Mouse (Mus musculus): ENCODE results near the gene Srcap.
A peak's percentile ranks its signal among the peaks of the same experiment; 100 is the strongest.
"Not testable (repeated sequence)": the region's sequence is repeated elsewhere in the genome, so short reads cannot be mapped to it uniquely, and the experiment has no call there.

The Srcap gene

GRCm38 (mm10) chr7:127511808-127512230, at the start of gene Srcap:
Srcap (plus strand) TSS chr7:127511983.
- peak; percentile 94 for DNase-seq (ENCODE audit: low read depth, low spot score)

GRCm38 (mm10) chr7:127465191-127465590, 46.6 kb upstream of the Srcap start:
- DNase-seq (ENCODE audit: low read depth, low spot score) = no peak

- not testable (repeated sequence) for DNase-seq (ENCODE audit: low read depth, low spot score)
Observed at GRCm38 (mm10) chr7:127465670-127466069, 46.1 kb upstream of the Srcap start.

GRCm38 (mm10) chr7:127466606-127467005, 45.2 kb upstream of the Srcap start:
- DNase-seq (ENCODE audit: low read depth, low spot score) = no peak

- no peak for DNase-seq (ENCODE audit: low read depth, low spot score)
Observed at GRCm38 (mm10) chr7:127470011-127470715, 41.6 kb upstream of the Srcap start.

- peak; percentile 99 for DNase-seq (ENCODE audit: low read depth, low spot score)
Observed at GRCm38 (mm10) chr7:127470743-127471645, 40.8 kb upstream of the Srcap start.

GRCm38 (mm10) chr7:127471646-127472010, 40.2 kb upstream of the Srcap start:
- DNase-seq (ENCODE audit: low read depth, low spot score) = no peak

- no peak for DNase-seq (ENCODE audit: low read depth, low spot score)
Observed at GRCm38 (mm10) chr7:127472060-127472459, 39.7 kb upstream of the Srcap start.

GRCm38 (mm10) chr7:127473705-127474104, 38.1 kb upstream of the Srcap start:
- DNase-seq (ENCODE audit: low read depth, low spot score) = no peak

- no peak for DNase-seq (ENCODE audit: low read depth, low spot score)
Observed at GRCm38 (mm10) chr7:127474378-127475070, 37.3 kb upstream of the Srcap start.

- no peak for DNase-seq (ENCODE audit: low read depth, low spot score)
Observed at GRCm38 (mm10) chr7:127475186-127475740, 36.5 kb upstream of the Srcap start.

- no peak for DNase-seq (ENCODE audit: low read depth, low spot score)
Observed at GRCm38 (mm10) chr7:127476336-127476735, 35.4 kb upstream of the Srcap start.

GRCm38 (mm10) chr7:127476855-127477254, 34.9 kb upstream of the Srcap start:
- DNase-seq (ENCODE audit: low read depth, low spot score) = no peak

- DNase-seq (ENCODE audit: low read depth, low spot score) = peak; percentile 99
Observed at GRCm38 (mm10) chr7:127477687-127478634, 33.8 kb upstream of the Srcap start.

- DNase-seq (ENCODE audit: low read depth, low spot score) = peak; percentile 96
Observed at GRCm38 (mm10) chr7:127478635-127479317, 33.0 kb upstream of the Srcap start, which contains the start of gene Fbrs. Fbrs (plus strand) TSS chr7:127479199.

- no peak for DNase-seq (ENCODE audit: low read depth, low spot score)
Observed at GRCm38 (mm10) chr7:127479318-127480225, 32.2 kb upstream of the Srcap start.

- DNase-seq (ENCODE audit: low read depth, low spot score) = no peak
Observed at GRCm38 (mm10) chr7:127480321-127480720, 31.5 kb upstream of the Srcap start.

- no peak for DNase-seq (ENCODE audit: low read depth, low spot score)
Observed at GRCm38 (mm10) chr7:127485416-127485815, 26.4 kb upstream of the Srcap start.

- not testable (repeated sequence) for DNase-seq (ENCODE audit: low read depth, low spot score)
Observed at GRCm38 (mm10) chr7:127488364-127488763, 23.4 kb upstream of the Srcap start.
